Mouse (Mus musculus): ENCODE data around the gene F2r. TPM values are rescaled to one million over a fixed set of nuclear protein-coding genes. Genes with fewer than 3 reads are reported as not detected.

F2r gene
- total RNA-seq, 1 experiment = 113 TPM

- no peaks in the 10 kb centered on the region for H3K4me1 ChIP-seq (ENCODE audit: control insufficient read depth in 2 of 2, insufficient read depth in 2 of 2, low read length in 2 of 2, poor library complexity in 1 of 2)
- TF ChIP-seq HCFC1 (IDR thresholded peaks at IDR 0.05; ENCODE audit: borderline replicate concordance, insufficient read depth, low read length) = no peak
- TF ChIP-seq MAFK (IDR thresholded peaks at IDR 0.05; ENCODE audit: insufficient read depth, low read depth, low read length) = no peak
- TF ChIP-seq CHD2 (IDR thresholded peaks at IDR 0.05; ENCODE audit: low read depth, low read length) = no peak
- no peak for TF ChIP-seq ZNF384 (IDR thresholded peaks at IDR 0.05; ENCODE audit: low read depth, low read length)
- TF ChIP-seq ZC3H11A (IDR thresholded peaks at IDR 0.05; ENCODE audit: borderline replicate concordance, low read depth, low read length) = no peak
- H3K9ac ChIP-seq (ENCODE audit: insufficient read depth, low read depth, low read length, poor library complexity, severe bottlenecking) = no peak overlapping the region
These were observed 20.6 kb upstream of the F2r start for GRCm38 (mm10) chr13:95638894-95639293.

DNA sequence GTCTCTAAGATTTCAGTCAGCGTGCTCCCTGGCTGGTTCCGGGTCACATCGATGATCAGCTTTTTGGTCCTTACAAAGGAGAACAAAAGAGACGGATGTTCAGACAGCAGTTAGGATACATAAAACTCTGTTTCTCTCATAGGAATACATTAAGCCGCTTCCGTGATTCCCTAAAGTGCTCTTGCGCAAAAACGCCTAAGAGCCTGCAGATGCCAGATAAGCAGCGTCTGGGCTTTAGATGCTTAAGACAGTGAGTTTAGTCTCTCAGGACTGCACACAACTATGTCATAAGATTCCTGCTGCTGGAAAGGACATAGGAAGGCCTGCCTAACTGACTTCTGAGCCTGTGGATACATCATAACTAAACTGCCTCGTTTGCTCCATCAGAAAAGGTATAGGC lies 19.4 kb upstream of the F2r start:
- no peak overlapping the region for H3K27ac ChIP-seq (ENCODE audit: insufficient read depth, low read depth, low read length, poor library complexity, severe bottlenecking)
- no peaks in the 10 kb centered on the region for H3K9me3 ChIP-seq (ENCODE audit: control insufficient read depth, insufficient read depth, low read depth, low read length)
- TF ChIP-seq ZC3H11A (IDR thresholded peaks at IDR 0.05; ENCODE audit: borderline replicate concordance, low read depth, low read length) = no peak
- no peak for TF ChIP-seq CHD2 (IDR thresholded peaks at IDR 0.05; ENCODE audit: low read depth, low read length)
- no peak for TF ChIP-seq HCFC1 (IDR thresholded peaks at IDR 0.05; ENCODE audit: borderline replicate concordance, insufficient read depth, low read length)
- TF ChIP-seq ZNF384 (IDR thresholded peaks at IDR 0.05; ENCODE audit: low read depth, low read length) = no peak
- H3K36me3 ChIP-seq (ENCODE audit: control insufficient read depth, insufficient read depth, low read length, poor library complexity, severe bottlenecking) = no peaks in the 10 kb centered on the region
- no peaks in the 10 kb centered on the region for H3K4me1 ChIP-seq (ENCODE audit: control insufficient read depth in 2 of 2, insufficient read depth in 2 of 2, low read length in 2 of 2, poor library complexity in 1 of 2)
- in situ Hi-C loops (cut with MboI; ENCODE audit: low sequenced_read_pairs in 2 of 2, unreplicated experiment in 2 of 2) = no loop called here
- no peak for DNase-seq (ENCODE audit: low read depth, low spot score)
- no peak overlapping the region for H3K9ac ChIP-seq (ENCODE audit: insufficient read depth, low read depth, low read length, poor library complexity, severe bottlenecking)
- no peak overlapping the region for H3K4me3 ChIP-seq (ENCODE audit: insufficient read depth in 1 of 2, low read depth in 1 of 2, low read length in 2 of 2, poor library complexity in 1 of 2, severe bottlenecking in 1 of 2)

More at GRCm38 (mm10) chr13:95638894-95639293, 20.6 kb upstream of the F2r start:
- no peak for DNase-seq (ENCODE audit: low read depth, low spot score)
- Histone ChIP-seq H3K36me3 (ENCODE audit: control insufficient read depth, insufficient read depth, low read length, poor library complexity, severe bottlenecking) (no peaks in the 10 kb centered on the region), H3K27ac (ENCODE audit: insufficient read depth, low read depth, low read length, poor library complexity, severe bottlenecking) (no peak overlapping the region), H3K9me3 (ENCODE audit: control insufficient read depth, insufficient read depth, low read depth, low read length) (no peaks in the 10 kb centered on the region), H3K4me3 (ENCODE audit: insufficient read depth in 1 of 2, low read depth in 1 of 2, low read length in 2 of 2, poor library complexity in 1 of 2, severe bottlenecking in 1 of 2) (no peak overlapping the region)
- in situ Hi-C loops (cut with MboI; ENCODE audit: low sequenced_read_pairs in 2 of 2, unreplicated experiment in 2 of 2) = no loop called here

DNA sequence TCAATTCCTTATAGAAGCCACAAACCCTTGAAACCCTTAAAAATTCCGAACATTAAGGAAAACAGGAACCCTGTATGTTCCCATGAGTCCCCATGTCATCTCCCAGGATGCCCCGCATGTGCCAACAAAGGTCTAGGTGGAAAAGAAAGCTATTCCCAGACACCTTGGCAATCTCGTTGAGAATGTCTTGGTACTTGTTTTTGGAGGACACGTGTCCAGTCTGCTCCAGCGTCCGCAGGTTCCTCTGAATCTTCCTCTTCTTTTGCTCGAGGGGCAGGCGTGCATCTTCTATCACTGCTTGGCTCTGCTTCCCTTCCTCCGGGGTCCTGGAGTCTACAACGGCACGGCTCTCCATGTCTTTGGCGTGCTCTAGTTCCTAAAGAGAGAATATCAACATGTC lies 17.0 kb upstream of the F2r start:
- H3K36me3 ChIP-seq (ENCODE audit: control insufficient read depth, insufficient read depth, low read length, poor library complexity, severe bottlenecking) = no peaks in the 10 kb centered on the region
- in situ Hi-C loops (cut with MboI; ENCODE audit: low sequenced_read_pairs in 2 of 2, unreplicated experiment in 2 of 2) = no loop called here
- TF ChIP-seq HCFC1 (IDR thresholded peaks at IDR 0.05; ENCODE audit: borderline replicate concordance, insufficient read depth, low read length) (no peak), CHD2 (IDR thresholded peaks at IDR 0.05; ENCODE audit: low read depth, low read length) (no peak), ZNF384 (IDR thresholded peaks at IDR 0.05; ENCODE audit: low read depth, low read length) (no peak), ZC3H11A (IDR thresholded peaks at IDR 0.05; ENCODE audit: borderline replicate concordance, low read depth, low read length) (no peak), MAFK (IDR thresholded peaks at IDR 0.05; ENCODE audit: insufficient read depth, low read depth, low read length) (no peak)
- DNase-seq (ENCODE audit: low read depth, low spot score) = no peak
- no peak overlapping the region for H3K9ac ChIP-seq (ENCODE audit: insufficient read depth, low read depth, low read length, poor library complexity, severe bottlenecking)
- no peaks in the 10 kb centered on the region for H3K9me3 ChIP-seq (ENCODE audit: control insufficient read depth, insufficient read depth, low read depth, low read length)
- H3K4me1 ChIP-seq (ENCODE audit: control insufficient read depth in 2 of 2, insufficient read depth in 2 of 2, low read length in 2 of 2, poor library complexity in 1 of 2) = no peaks in the 10 kb centered on the region
- no peak overlapping the region for H3K27ac ChIP-seq (ENCODE audit: insufficient read depth, low read depth, low read length, poor library complexity, severe bottlenecking)
- no peak overlapping the region for H3K4me3 ChIP-seq (ENCODE audit: insufficient read depth in 1 of 2, low read depth in 1 of 2, low read length in 2 of 2, poor library complexity in 1 of 2, severe bottlenecking in 1 of 2)

DNA sequence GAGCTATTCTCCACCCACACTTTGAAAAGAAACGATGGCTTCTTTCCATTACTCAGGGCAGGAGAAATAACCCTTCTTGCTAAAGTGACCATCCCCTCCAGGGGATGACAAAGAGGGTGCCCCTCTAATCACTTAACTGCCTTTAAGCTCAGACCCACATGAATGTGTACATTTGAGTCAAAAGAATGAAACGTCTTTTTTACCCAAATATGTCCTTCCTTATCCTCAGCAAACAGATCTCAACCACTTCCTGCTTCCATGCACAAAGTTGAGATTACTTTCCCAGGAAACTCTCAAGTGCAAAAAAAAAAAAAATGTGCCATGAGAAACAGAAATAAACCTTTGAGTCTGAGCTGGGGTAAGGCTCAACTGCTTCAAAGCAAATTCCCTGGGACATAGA lies 16.2 kb upstream of the F2r start:
- no peak overlapping the region for H3K4me3 ChIP-seq (ENCODE audit: insufficient read depth in 1 of 2, low read depth in 1 of 2, low read length in 2 of 2, poor library complexity in 1 of 2, severe bottlenecking in 1 of 2)
- H3K9ac ChIP-seq (ENCODE audit: insufficient read depth, low read depth, low read length, poor library complexity, severe bottlenecking) = no peak overlapping the region
- TF ChIP-seq HCFC1 (IDR thresholded peaks at IDR 0.05; ENCODE audit: borderline replicate concordance, insufficient read depth, low read length) = no peak
- no peak for TF ChIP-seq MAFK (IDR thresholded peaks at IDR 0.05; ENCODE audit: insufficient read depth, low read depth, low read length)
- no peak for TF ChIP-seq CHD2 (IDR thresholded peaks at IDR 0.05; ENCODE audit: low read depth, low read length)
- no peak for TF ChIP-seq ZNF384 (IDR thresholded peaks at IDR 0.05; ENCODE audit: low read depth, low read length)
- TF ChIP-seq ZC3H11A (IDR thresholded peaks at IDR 0.05; ENCODE audit: borderline replicate concordance, low read depth, low read length) = no peak
- H3K4me1 ChIP-seq (ENCODE audit: control insufficient read depth in 2 of 2, insufficient read depth in 2 of 2, low read length in 2 of 2, poor library complexity in 1 of 2) = 0 out of 4 replicates have a peak, but pooled peaks cover 0 to under 1% of the 10 kb centered on the region in 2 experiments
- in situ Hi-C loops (cut with MboI; ENCODE audit: low sequenced_read_pairs in 2 of 2, unreplicated experiment in 2 of 2) = no loop called here
- no peak overlapping the region for H3K27ac ChIP-seq (ENCODE audit: insufficient read depth, low read depth, low read length, poor library complexity, severe bottlenecking)
- H3K36me3 ChIP-seq (ENCODE audit: control insufficient read depth, insufficient read depth, low read length, poor library complexity, severe bottlenecking) = no peaks in the 10 kb centered on the region
- DNase-seq (ENCODE audit: low read depth, low spot score) = no peak
- no peaks in the 10 kb centered on the region for H3K9me3 ChIP-seq (ENCODE audit: control insufficient read depth, insufficient read depth, low read depth, low read length)

GRCm38 (mm10) chr13:95633384-95633783 lies 15.1 kb upstream of the F2r start:
- DNase-seq (ENCODE audit: low read depth, low spot score) = no peak
- no peak overlapping the region for H3K9ac ChIP-seq (ENCODE audit: insufficient read depth, low read depth, low read length, poor library complexity, severe bottlenecking)
- H3K4me3 ChIP-seq (ENCODE audit: insufficient read depth in 1 of 2, low read depth in 1 of 2, low read length in 2 of 2, poor library complexity in 1 of 2, severe bottlenecking in 1 of 2) = no peak overlapping the region
- H3K9me3 ChIP-seq (ENCODE audit: control insufficient read depth, insufficient read depth, low read depth, low read length) = no peaks in the 10 kb centered on the region
- in situ Hi-C loops (cut with MboI; ENCODE audit: low sequenced_read_pairs in 2 of 2, unreplicated experiment in 2 of 2) = no loop called here
- TF ChIP-seq HCFC1 (IDR thresholded peaks at IDR 0.05; ENCODE audit: borderline replicate concordance, insufficient read depth, low read length) (no peak), ZC3H11A (IDR thresholded peaks at IDR 0.05; ENCODE audit: borderline replicate concordance, low read depth, low read length) (no peak), CHD2 (IDR thresholded peaks at IDR 0.05; ENCODE audit: low read depth, low read length) (no peak), MAFK (IDR thresholded peaks at IDR 0.05; ENCODE audit: insufficient read depth, low read depth, low read length) (no peak), ZNF384 (IDR thresholded peaks at IDR 0.05; ENCODE audit: low read depth, low read length) (no peak)
- H3K27ac ChIP-seq (ENCODE audit: insufficient read depth, low read depth, low read length, poor library complexity, severe bottlenecking) = no peak overlapping the region
- H3K4me1 ChIP-seq (ENCODE audit: control insufficient read depth in 2 of 2, insufficient read depth in 2 of 2, low read length in 2 of 2, poor library complexity in 1 of 2) = 0 out of 4 replicates have a peak, but pooled peaks cover 1 to 2% of the 10 kb centered on the region in 2 experiments
- no peaks in the 10 kb centered on the region for H3K36me3 ChIP-seq (ENCODE audit: control insufficient read depth, insufficient read depth, low read length, poor library complexity, severe bottlenecking)
